Mouse (Mus musculus) B cell, adult 2 months (primary cell): Measurements from ENCODE around the gene 5730522E02Rik.

ENCODE experiments used
- DNase-seq, 2 experiments: peaks; one replicate each; pipeline ENCODE4 v3.0.0; 2022

5730522E02Rik gene

GRCm38 (mm10) chr11:26125923-26126322 lies 84.6 kb downstream of the 5730522E02Rik start:
- no peak for DNase-seq

DNA sequence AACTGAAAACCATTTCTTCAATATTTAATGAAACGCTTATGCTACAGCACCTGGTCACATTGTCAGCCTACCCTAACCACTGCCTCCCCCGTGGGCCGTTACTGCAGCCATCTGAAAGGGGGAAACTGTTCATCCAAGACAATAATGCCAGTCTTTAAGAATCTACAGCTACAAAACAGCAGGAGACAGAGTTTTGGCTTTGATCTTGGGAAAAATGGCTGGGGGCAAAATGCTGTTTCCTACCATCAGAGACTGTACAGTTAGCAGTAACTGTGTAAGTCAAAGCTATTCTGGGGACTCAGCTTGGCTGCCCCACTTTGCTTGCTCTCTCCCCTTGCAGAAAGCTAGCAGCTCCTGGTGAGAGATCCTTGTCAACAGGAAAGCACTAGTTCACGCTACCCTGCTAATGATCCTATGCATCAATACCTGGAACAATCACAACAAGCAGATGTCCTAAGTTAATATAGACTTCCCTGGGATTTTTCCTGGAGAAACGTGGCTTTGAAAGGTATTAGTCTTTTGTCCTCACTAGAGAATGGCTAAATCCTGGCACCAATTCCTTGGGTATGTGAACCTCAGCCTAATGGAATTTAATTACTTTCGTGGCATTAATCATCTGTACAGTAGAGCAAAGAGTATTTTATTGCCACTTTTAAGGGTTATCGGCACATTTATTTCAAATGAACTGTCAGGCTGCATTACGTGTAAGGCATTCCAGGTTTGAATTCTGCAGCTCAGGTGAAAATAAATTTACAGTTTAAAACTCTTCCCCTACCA lies 89.6 kb downstream of the 5730522E02Rik start:
- no peak for DNase-seq

DNA sequence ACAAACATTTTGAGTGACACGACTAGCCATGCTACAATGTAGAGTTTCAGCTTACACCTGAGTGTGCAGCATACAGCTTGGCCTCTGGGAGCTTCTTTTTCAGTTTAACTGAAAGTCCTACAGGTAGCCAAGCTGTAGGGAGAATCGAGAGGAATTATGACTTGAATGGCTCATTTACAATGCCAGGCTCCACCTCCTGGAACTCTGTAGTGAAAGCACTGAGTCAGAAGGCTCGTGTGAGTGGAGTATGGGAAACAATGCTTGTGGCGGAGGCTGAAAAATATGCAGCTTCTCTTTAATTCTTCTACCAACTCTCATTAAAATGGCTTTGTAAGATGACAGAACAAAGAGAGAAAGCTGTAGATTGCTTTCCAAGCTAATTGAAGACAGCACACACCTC lies 92.9 kb downstream of the 5730522E02Rik start:
- no peak for DNase-seq

DNA sequence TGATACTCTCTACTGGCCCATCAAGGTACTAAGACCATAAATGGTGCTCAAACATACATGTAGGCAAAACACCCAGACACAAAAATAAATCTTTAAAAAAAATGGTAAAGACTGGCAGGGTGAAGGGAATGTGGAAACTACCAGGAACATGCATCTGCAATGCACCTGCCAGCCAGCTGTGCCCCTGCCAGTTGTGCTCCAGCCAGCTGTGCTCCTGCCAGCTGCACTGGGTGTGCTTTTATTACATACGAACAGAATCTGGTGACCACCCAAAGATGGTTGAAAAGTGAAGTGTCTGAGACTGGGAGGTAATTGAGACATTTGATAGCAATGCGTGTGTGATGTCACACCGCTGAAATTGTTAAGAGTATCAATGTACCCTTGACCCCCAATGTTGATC lies 98.4 kb downstream of the 5730522E02Rik start:
- DNase-seq: no peak

GRCm38 (mm10) chr11:26108647-26109046 lies 101.9 kb downstream of the 5730522E02Rik start:
- no peak for DNase-seq

DNA sequence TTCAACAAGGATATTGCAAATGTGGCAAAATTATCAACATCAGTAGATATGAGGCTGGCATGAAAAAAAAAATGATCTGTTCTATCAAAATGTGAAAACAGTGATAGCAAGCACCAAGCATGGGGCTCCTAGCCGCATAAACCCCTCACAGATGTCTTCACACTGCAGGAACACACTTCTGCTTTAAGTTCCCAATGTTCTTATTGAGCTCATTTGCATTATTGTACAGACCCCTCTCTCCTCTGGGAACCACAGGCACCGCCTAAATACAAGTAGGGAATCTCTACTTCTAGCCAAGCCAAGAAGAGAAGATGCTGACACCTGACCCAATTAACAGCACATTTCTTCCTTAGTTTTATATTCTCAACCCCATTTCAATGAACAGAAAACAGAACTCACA lies 105.9 kb downstream of the 5730522E02Rik start:
- no peak for DNase-seq

GRCm38 (mm10) chr11:26103698-26104097 lies 106.9 kb downstream of the 5730522E02Rik start:
- DNase-seq: no peak

GRCm38 (mm10) chr11:26102878-26103277 lies 107.7 kb downstream of the 5730522E02Rik start:
- DNase-seq: no peak

- no peak for DNase-seq
These were observed 110.5 kb downstream of the 5730522E02Rik start for GRCm38 (mm10) chr11:26100077-26100476.

GRCm38 (mm10) chr11:26098933-26099332 lies 111.6 kb downstream of the 5730522E02Rik start:
- DNase-seq: no peak

- DNase-seq: no peak
These were observed 114.5 kb downstream of the 5730522E02Rik start for GRCm38 (mm10) chr11:26096095-26096494.

- no peak for DNase-seq
These were observed 121.6 kb downstream of the 5730522E02Rik start for GRCm38 (mm10) chr11:26088993-26089392.

DNA sequence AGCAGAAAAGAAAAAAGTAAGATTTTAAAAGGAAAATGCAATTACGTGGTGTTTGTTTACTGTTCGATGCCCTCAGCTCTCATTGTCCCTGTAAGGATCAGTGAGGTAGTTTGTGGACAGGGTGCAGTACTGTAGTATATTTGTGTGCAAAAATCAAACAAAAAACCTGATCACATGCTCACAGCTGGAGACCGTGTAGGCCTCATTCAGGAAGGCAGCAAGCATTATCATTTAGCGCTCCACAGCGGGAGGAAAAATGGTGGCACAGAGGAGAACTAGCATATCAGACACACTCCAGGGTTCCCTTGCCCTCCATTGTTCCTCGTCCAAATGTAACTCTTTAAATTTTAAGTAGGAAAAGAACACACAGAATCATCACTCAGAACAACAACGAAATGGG lies 123.9 kb downstream of the 5730522E02Rik start:
- DNase-seq: no peak

- no peak for DNase-seq
These were observed 125.1 kb downstream of the 5730522E02Rik start for GRCm38 (mm10) chr11:26085380-26086035.

DNA sequence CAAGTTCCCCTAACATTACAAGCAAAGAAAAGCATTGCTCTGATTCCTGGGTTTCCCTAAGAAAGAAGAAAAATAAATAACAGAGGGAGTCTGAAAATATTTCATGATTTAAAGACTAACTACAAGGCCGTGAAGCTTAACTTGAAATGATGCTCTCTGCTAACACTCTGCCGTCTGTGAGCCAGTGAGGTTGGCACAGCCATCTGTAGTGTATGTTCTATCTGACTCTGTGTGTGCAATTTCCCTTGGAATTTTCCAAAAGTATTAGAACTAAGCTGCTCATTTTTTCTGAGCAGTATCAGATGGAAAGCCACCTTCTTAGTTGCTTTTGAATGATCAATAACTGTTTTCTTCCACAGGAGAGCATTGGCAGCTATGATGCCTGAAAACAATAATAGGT lies 134.2 kb downstream of the 5730522E02Rik start:
- DNase-seq: no peak

GRCm38 (mm10) chr11:26075536-26075935 lies 135.0 kb downstream of the 5730522E02Rik start:
- no peak for DNase-seq

DNA sequence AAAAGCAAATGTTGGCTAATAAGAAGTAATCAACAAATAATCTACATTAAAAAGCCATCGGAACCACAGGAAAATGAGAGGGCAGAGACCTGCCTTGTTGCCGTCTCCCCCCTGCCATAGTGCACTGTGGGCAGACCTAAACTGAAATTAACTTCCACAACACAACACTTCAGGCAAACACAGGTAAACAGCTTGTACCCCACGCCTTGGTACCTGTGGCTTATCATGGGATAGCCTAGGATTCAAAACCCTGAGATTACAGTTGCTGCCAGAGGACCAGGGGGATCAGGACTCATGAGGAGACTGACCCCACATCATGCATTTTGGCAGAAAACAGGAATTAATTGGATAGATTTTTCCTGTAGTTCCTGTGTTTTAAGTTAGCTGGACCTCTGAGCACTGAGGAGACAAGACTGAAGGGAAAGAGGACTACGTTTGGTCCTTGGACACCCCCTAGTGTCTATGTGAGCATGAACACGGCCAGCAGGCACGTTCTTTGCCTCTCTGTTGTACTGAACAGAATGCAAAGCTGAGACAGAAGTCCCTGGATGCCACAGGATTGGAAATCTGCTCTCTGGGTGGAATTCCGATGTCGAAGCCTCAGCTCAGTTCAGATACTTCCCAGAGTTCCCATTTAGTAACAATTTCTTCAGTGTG lies 136.8 kb downstream of the 5730522E02Rik start:
- no peak for DNase-seq

GRCm38 (mm10) chr11:26072101-26072500 lies 138.5 kb downstream of the 5730522E02Rik start:
- no peak for DNase-seq

GRCm38 (mm10) chr11:26063252-26063651 lies 147.3 kb downstream of the 5730522E02Rik start:
- DNase-seq: no peak

DNA sequence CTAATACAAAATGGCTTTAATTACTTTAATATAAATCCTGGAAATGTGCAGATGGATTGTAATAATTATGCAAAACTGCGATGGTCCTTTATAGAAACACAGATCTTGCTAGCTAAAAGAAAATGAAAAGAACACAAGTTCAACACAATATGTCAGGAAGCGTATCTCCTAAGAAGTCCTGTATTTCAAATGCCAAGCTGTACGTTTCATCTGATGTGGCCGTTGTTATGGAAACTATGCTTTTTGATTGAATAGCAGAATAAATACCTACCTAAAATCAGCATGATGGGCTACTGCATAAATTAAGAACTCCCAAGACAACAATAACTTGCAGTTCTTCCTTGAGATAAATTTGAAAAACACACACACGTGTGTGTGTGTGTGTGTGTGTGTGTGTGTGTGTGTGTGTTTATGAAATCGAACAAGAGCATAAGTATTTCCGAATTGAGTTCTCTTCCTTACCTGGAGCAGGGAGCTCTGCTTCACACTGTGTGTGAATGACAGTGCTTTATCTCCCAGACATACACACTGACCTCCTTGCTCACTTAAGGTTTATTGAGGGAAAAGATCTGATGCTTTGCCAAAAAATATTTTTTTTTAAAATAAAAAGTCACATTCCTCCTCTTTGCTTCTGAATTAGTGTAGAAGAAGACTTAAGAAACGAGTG lies 149.0 kb downstream of the 5730522E02Rik start:
- no peak for DNase-seq

GRCm38 (mm10) chr11:26013527-26013926 lies 197.0 kb downstream of the 5730522E02Rik start:
- no peak for DNase-seq

DNA sequence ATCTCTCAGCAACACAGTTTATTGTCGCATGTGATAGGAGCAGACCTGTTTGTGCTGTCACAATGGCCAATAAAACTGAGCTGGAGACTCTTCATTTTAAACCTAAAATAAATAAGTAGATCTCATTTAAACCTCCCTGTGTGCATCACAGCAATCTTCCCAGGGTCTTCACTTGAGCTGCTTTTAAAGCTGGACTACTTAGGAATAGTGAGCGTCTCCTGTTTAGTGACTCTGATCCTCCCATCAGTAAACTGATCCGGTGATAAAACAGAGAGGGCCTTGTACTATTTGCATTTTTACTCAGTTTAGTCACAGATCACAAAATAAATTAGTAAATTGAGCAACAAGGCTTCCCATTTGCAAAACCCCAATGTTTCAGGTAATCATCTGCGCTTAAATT lies 206.5 kb downstream of the 5730522E02Rik start:
- DNase-seq: no peak

DNA sequence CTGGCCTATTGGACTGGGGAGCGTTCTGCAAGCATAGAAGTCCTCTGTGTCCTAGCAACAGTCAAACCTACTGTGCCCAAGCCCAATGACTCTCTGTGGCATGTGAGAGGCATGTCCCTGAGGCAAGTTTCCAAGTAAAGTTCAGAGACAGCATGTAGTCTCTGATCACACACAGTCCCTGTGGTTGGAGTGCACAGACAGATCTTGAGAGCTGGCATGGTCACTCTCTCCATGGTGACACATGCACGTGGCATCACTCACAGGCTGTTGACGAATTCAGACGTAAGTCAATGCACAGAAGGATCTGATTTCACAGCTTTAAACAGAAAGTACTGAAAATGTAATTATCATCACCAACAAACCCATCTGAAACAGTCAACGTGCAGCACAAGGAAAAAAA lies 210.8 kb downstream of the 5730522E02Rik start:
- DNase-seq: no peak
